Mouse (Mus musculus): ENCODE data around the gene Ctnna2. TPM values are rescaled to one million over a fixed set of nuclear protein-coding genes. Genes with fewer than 3 reads are reported as not detected.

Ctnna2 gene
- polyA plus RNA-seq, 1 experiment, result not detected

- H3K36me3 ChIP-seq (replicated peaks; ENCODE audit: low read length), result no peaks in the 10 kb centered on the region
- no peaks in the 10 kb centered on the region for H3K27me3 ChIP-seq (replicated peaks)
- H3K9me3 ChIP-seq, result no peaks in the 10 kb centered on the region
- no peaks in the 10 kb centered on the region for H3K4me1 ChIP-seq
- TF ChIP-seq GATA1 (IDR thresholded peaks at IDR 0.05; ENCODE audit: borderline replicate concordance, low read length) (no peak), FLI1 (IDR thresholded peaks at IDR 0.05; ENCODE audit: low read length) (no peak)
- H3K4me3 ChIP-seq (replicated peaks), result no peak overlapping the region
These were observed 423.3 kb downstream of the Ctnna2 start for GRCm38 (mm10) chr6:77556181-77556580.

- H3K4me3 ChIP-seq (replicated peaks), result no peak overlapping the region
- H3K27me3 ChIP-seq (replicated peaks), result no peaks in the 10 kb centered on the region
- H3K9me3 ChIP-seq, result no peaks in the 10 kb centered on the region
- TF ChIP-seq FLI1 (IDR thresholded peaks at IDR 0.05; ENCODE audit: low read length), result no peak
- TF ChIP-seq GATA1 (IDR thresholded peaks at IDR 0.05; ENCODE audit: borderline replicate concordance, low read length), result no peak
- no peaks in the 10 kb centered on the region for H3K4me1 ChIP-seq
- H3K36me3 ChIP-seq (replicated peaks; ENCODE audit: low read length), result no peaks in the 10 kb centered on the region
These were observed 442.3 kb downstream of the Ctnna2 start for GRCm38 (mm10) chr6:77537055-77537807.

GRCm38 (mm10) chr6:77527636-77528035 lies 451.9 kb downstream of the Ctnna2 start:
- Histone ChIP-seq H3K4me1 (no peaks in the 10 kb centered on the region), H3K4me3 (replicated peaks) (no peak overlapping the region), H3K9me3 (no peaks in the 10 kb centered on the region), H3K36me3 (replicated peaks; ENCODE audit: low read length) (no peaks in the 10 kb centered on the region), H3K27me3 (replicated peaks) (no peaks in the 10 kb centered on the region)
- TF ChIP-seq GATA1 (IDR thresholded peaks at IDR 0.05; ENCODE audit: borderline replicate concordance, low read length) (no peak), FLI1 (IDR thresholded peaks at IDR 0.05; ENCODE audit: low read length) (no peak)

- no peak for TF ChIP-seq GATA1 (IDR thresholded peaks at IDR 0.05; ENCODE audit: borderline replicate concordance, low read length)
- TF ChIP-seq FLI1 (IDR thresholded peaks at IDR 0.05; ENCODE audit: low read length), result no peak
- Histone ChIP-seq H3K36me3 (replicated peaks; ENCODE audit: low read length) (no peaks in the 10 kb centered on the region), H3K4me3 (replicated peaks) (no peak overlapping the region), H3K9me3 (no peaks in the 10 kb centered on the region), H3K4me1 (no peaks in the 10 kb centered on the region), H3K27me3 (replicated peaks) (no peaks in the 10 kb centered on the region)
These were observed 457.7 kb downstream of the Ctnna2 start for GRCm38 (mm10) chr6:77521836-77522235.

- Histone ChIP-seq H3K36me3 (replicated peaks; ENCODE audit: low read length) (no peaks in the 10 kb centered on the region), H3K4me1 (no peaks in the 10 kb centered on the region), H3K9me3 (no peaks in the 10 kb centered on the region), H3K27me3 (replicated peaks) (no peaks in the 10 kb centered on the region), H3K4me3 (replicated peaks) (no peak overlapping the region)
- no peak for TF ChIP-seq GATA1 (IDR thresholded peaks at IDR 0.05; ENCODE audit: borderline replicate concordance, low read length)
These were observed 463.0 kb downstream of the Ctnna2 start for GRCm38 (mm10) chr6:77516515-77516914.

GRCm38 (mm10) chr6:77511805-77512204 lies 467.7 kb downstream of the Ctnna2 start:
- H3K36me3 ChIP-seq (replicated peaks; ENCODE audit: low read length), result no peaks in the 10 kb centered on the region
- no peaks in the 10 kb centered on the region for H3K27me3 ChIP-seq (replicated peaks)
- H3K4me3 ChIP-seq (replicated peaks), result no peak overlapping the region
- H3K9me3 ChIP-seq, result no peaks in the 10 kb centered on the region
- no peaks in the 10 kb centered on the region for H3K4me1 ChIP-seq
- no peak for TF ChIP-seq FLI1 (IDR thresholded peaks at IDR 0.05; ENCODE audit: low read length)
- no peak for TF ChIP-seq GATA1 (IDR thresholded peaks at IDR 0.05; ENCODE audit: borderline replicate concordance, low read length)

GRCm38 (mm10) chr6:77491721-77492120 lies 487.8 kb downstream of the Ctnna2 start:
- Histone ChIP-seq H3K4me3 (replicated peaks) (no peak overlapping the region), H3K9me3 (0 out of 2 replicates have a peak, but pooled peaks cover 4% of the 10 kb centered on the region), H3K27me3 (replicated peaks) (no peaks in the 10 kb centered on the region), H3K36me3 (replicated peaks; ENCODE audit: low read length) (no peaks in the 10 kb centered on the region), H3K4me1 (no peaks in the 10 kb centered on the region)
- no peak for TF ChIP-seq GATA1 (IDR thresholded peaks at IDR 0.05; ENCODE audit: borderline replicate concordance, low read length)

GRCm38 (mm10) chr6:77486658-77487057 lies 492.8 kb downstream of the Ctnna2 start:
- Histone ChIP-seq H3K9me3 (peaks cover 7% of the 10 kb centered on the region; the same call in 1 of the 2 replicates), H3K27me3 (replicated peaks) (no peaks in the 10 kb centered on the region), H3K4me3 (replicated peaks) (no peak overlapping the region), H3K4me1 (no peaks in the 10 kb centered on the region), H3K36me3 (replicated peaks; ENCODE audit: low read length) (no peaks in the 10 kb centered on the region)
- no peak for TF ChIP-seq FLI1 (IDR thresholded peaks at IDR 0.05; ENCODE audit: low read length)

GRCm38 (mm10) chr6:77482081-77482480 lies 497.4 kb downstream of the Ctnna2 start:
- H3K9me3 ChIP-seq, result peaks cover 7% of the 10 kb centered on the region; the same call in 1 of the 2 replicates
- no peaks in the 10 kb centered on the region for H3K4me1 ChIP-seq
- no peak overlapping the region for H3K4me3 ChIP-seq (replicated peaks)
- H3K27me3 ChIP-seq (replicated peaks), result no peaks in the 10 kb centered on the region
- TF ChIP-seq GATA1 (IDR thresholded peaks at IDR 0.05; ENCODE audit: borderline replicate concordance, low read length) (no peak), FLI1 (IDR thresholded peaks at IDR 0.05; ENCODE audit: low read length) (no peak)
- no peaks in the 10 kb centered on the region for H3K36me3 ChIP-seq (replicated peaks; ENCODE audit: low read length)

GRCm38 (mm10) chr6:77475354-77475753 lies 504.1 kb downstream of the Ctnna2 start:
- no peak for TF ChIP-seq GATA1 (IDR thresholded peaks at IDR 0.05; ENCODE audit: borderline replicate concordance, low read length)
- TF ChIP-seq FLI1 (IDR thresholded peaks at IDR 0.05; ENCODE audit: low read length), result no peak
- no peak overlapping the region for H3K4me3 ChIP-seq (replicated peaks)

More at GRCm38 (mm10) chr6:77475354-77475753, 504.1 kb downstream of the Ctnna2 start:
- H3K4me1 ChIP-seq, result no peaks in the 10 kb centered on the region
- H3K27me3 ChIP-seq (replicated peaks), result no peaks in the 10 kb centered on the region
- no peaks in the 10 kb centered on the region for H3K9me3 ChIP-seq
- H3K36me3 ChIP-seq (replicated peaks; ENCODE audit: low read length), result no peaks in the 10 kb centered on the region
